Mouse (Mus musculus) lung, adult 2 months (tissue): ENCODE results near the gene Itga1.

ENCODE experiments used
- CTCF ChIP-seq: fragments of 200-500 bp; IDR thresholded peaks from 2 replicates; pipeline ENCODE4 v1.5.1; 2011; ENCODE audit warnings: mild to moderate bottlenecking, low read length, control low read depth; ENCODE audit not compliant: insufficient read depth
- POLR2A ChIP-seq: fragments of 200-500 bp; IDR thresholded peaks from 2 replicates; pipeline ENCODE4 v1.6.1; 2011; ENCODE audit warnings: low read depth, mild to moderate bottlenecking, control low read depth, low read length, borderline replicate concordance; ENCODE audit errors: extremely low read depth

DNA sequence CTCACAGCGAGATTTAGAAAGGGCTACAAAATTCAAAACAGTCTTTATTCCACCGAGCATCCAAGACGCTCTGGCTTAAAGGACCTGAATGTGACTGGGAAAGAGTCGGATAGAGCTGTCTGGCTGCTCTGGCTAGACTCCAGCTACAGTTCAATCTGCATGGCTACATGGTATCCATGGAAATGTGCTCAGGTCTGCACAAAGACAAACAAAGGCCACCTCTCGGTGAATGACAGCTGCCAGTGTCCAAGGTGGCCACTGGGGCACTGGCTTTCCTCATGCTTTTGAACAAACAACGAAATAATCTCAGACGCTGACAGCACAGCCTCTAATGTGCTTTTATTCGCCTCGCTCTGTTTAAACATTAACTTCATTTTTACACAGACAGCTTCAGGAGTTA is 178.4 kb downstream of the Itga1 start:
- TF ChIP-seq CTCF (no peak), POLR2A (no peak)
